Mouse (Mus musculus): ENCODE data around the gene Nxf7.
"Not testable (repeated sequence)": the region's sequence is repeated elsewhere in the genome, so short reads cannot be mapped to it uniquely, and the experiment has no call there.

Gene Nxf7

GRCm38 (mm10) chrX:135598677-135599076 lies at the start of gene Nxf7:
Gene Nxf7, minus strand, starts transcription at chrX:135598777.
- no peak for DNase-seq (ENCODE audit: low read depth, low spot score)

GRCm38 (mm10) chrX:135627605-135628004 lies 29.0 kb upstream of the Nxf7 start, which contains the start of gene Prame:
Gene Prame, minus strand, starts transcription at chrX:135627705.
- DNase-seq (ENCODE audit: low read depth, low spot score), result no peak

- not testable (repeated sequence) for DNase-seq (ENCODE audit: low read depth, low spot score)
Observed at GRCm38 (mm10) chrX:135601298-135602029, 2.9 kb upstream of the Nxf7 start.

GRCm38 (mm10) chrX:135598096-135598495 lies 481 bp downstream of the Nxf7 start:
- no peak for DNase-seq (ENCODE audit: low read depth, low spot score)

- no peak for DNase-seq (ENCODE audit: low read depth, low spot score)
Observed at GRCm38 (mm10) chrX:135576412-135576811, 22.2 kb downstream of the Nxf7 start.

GRCm38 (mm10) chrX:135574958-135575628 lies 23.5 kb downstream of the Nxf7 start:
- DNase-seq (ENCODE audit: low read depth, low spot score), result not testable (repeated sequence)

GRCm38 (mm10) chrX:135574261-135574957 lies 24.2 kb downstream of the Nxf7 start:
- DNase-seq (ENCODE audit: low read depth, low spot score), result not testable (repeated sequence)

GRCm38 (mm10) chrX:135569467-135569866 lies 29.1 kb downstream of the Nxf7 start:
- DNase-seq (ENCODE audit: low read depth, low spot score), result peak; percentile 30

GRCm38 (mm10) chrX:135564934-135565333 lies 33.6 kb downstream of the Nxf7 start:
- not testable (repeated sequence) for DNase-seq (ENCODE audit: low read depth, low spot score)

GRCm38 (mm10) chrX:135562841-135563240 lies 35.7 kb downstream of the Nxf7 start:
- no peak for DNase-seq (ENCODE audit: low read depth, low spot score)

- not testable (repeated sequence) for DNase-seq (ENCODE audit: low read depth, low spot score)
Observed at GRCm38 (mm10) chrX:135561693-135562092, 36.9 kb downstream of the Nxf7 start.

GRCm38 (mm10) chrX:135560933-135561332 lies 37.6 kb downstream of the Nxf7 start:
- DNase-seq (ENCODE audit: low read depth, low spot score), result not testable (repeated sequence)

GRCm38 (mm10) chrX:135559665-135560064 lies 38.9 kb downstream of the Nxf7 start:
- not testable (repeated sequence) for DNase-seq (ENCODE audit: low read depth, low spot score)
